Mouse (Mus musculus): ENCODE results near the gene Abcc2. TPM values are rescaled to one million over a fixed set of nuclear protein-coding genes. Genes with fewer than 3 reads are reported as not detected.

Abcc2 gene
- polyA plus RNA-seq, 1 experiment from 2014 or later: 4.9 TPM

GRCm38 (mm10) chr19:43843184-43843583 lies 61.2 kb downstream of the Abcc2 start:
- Histone ChIP-seq H3K27me3 (ENCODE audit: insufficient read depth, low read length) (no peaks in the 10 kb centered on the region), H3K4me3 (ENCODE audit: low read length) (no peak overlapping the region), H3K9me3 (ENCODE audit: low read length) (no peaks in the 10 kb centered on the region), H3K36me3 (ENCODE audit: insufficient read depth, low read length) (peaks cover 21% of the 10 kb centered on the region), H3K9ac (replicated peaks; ENCODE audit: low read length) (no peak overlapping the region), H3K4me1 (ENCODE audit: insufficient read depth, low read length) (no peaks in the 10 kb centered on the region), H3K27ac (ENCODE audit: low read length) (no peak overlapping the region), H3K4me2 (replicated peaks; ENCODE audit: low read depth, low read length) (no peak overlapping the region)
- no peak for ATAC-seq (ENCODE audit: low FRiP score, low TSS enrichment)
- 89% methylated on average over 9 of the region's 9 CpGs for WGBS

GRCm38 (mm10) chr19:43845331-43845908 lies 63.4 kb downstream of the Abcc2 start:
- Histone ChIP-seq H3K4me1 (ENCODE audit: insufficient read depth, low read length) (no peaks in the 10 kb centered on the region), H3K27ac (ENCODE audit: low read length) (0 out of 2 replicates have a peak overlapping the region, but pooled peaks have one; percentile 52), H3K9ac (replicated peaks; ENCODE audit: low read length) (no peak overlapping the region), H3K36me3 (ENCODE audit: insufficient read depth, low read length) (peaks cover 42% of the 10 kb centered on the region), H3K27me3 (ENCODE audit: insufficient read depth, low read length) (no peaks in the 10 kb centered on the region), H3K4me3 (ENCODE audit: low read length) (no peak overlapping the region), H3K9me3 (ENCODE audit: low read length) (no peaks in the 10 kb centered on the region), H3K4me2 (replicated peaks; ENCODE audit: low read depth, low read length) (no peak overlapping the region)
- ATAC-seq (ENCODE audit: low FRiP score, low TSS enrichment): peak; percentile 42; the same call in 1 of the 2 replicates
- WGBS: 27% methylated on average over 7 of the region's 7 CpGs

GRCm38 (mm10) chr19:43847056-43847455 lies 65.1 kb downstream of the Abcc2 start:
- Histone ChIP-seq H3K9me3 (ENCODE audit: low read length) (no peaks in the 10 kb centered on the region), H3K36me3 (ENCODE audit: insufficient read depth, low read length) (peaks cover 57% of the 10 kb centered on the region), H3K9ac (replicated peaks; ENCODE audit: low read length) (no peak overlapping the region), H3K4me1 (ENCODE audit: insufficient read depth, low read length) (no peaks in the 10 kb centered on the region), H3K4me3 (ENCODE audit: low read length) (no peak overlapping the region), H3K27me3 (ENCODE audit: insufficient read depth, low read length) (no peaks in the 10 kb centered on the region), H3K4me2 (replicated peaks; ENCODE audit: low read depth, low read length) (no peak overlapping the region), H3K27ac (ENCODE audit: low read length) (no peak overlapping the region)
- 87% methylated on average over 15 of the region's 15 CpGs for WGBS
- no peak for ATAC-seq (ENCODE audit: low FRiP score, low TSS enrichment)

- Histone ChIP-seq H3K36me3 (ENCODE audit: insufficient read depth, low read length) (peaks cover 61% of the 10 kb centered on the region), H3K27ac (ENCODE audit: low read length) (no peak overlapping the region)
- no peak for ATAC-seq (ENCODE audit: low FRiP score, low TSS enrichment)
Measured at GRCm38 (mm10) chr19:43847966-43848365, 66.0 kb downstream of the Abcc2 start.

GRCm38 (mm10) chr19:43850026-43850425 lies 68.0 kb downstream of the Abcc2 start:
- Histone ChIP-seq H3K4me1 (ENCODE audit: insufficient read depth, low read length) (no peaks in the 10 kb centered on the region), H3K27me3 (ENCODE audit: insufficient read depth, low read length) (no peaks in the 10 kb centered on the region), H3K36me3 (ENCODE audit: insufficient read depth, low read length) (peaks cover 76% of the 10 kb centered on the region), H3K4me3 (ENCODE audit: low read length) (no peak overlapping the region), H3K27ac (ENCODE audit: low read length) (no peak overlapping the region), H3K9ac (replicated peaks; ENCODE audit: low read length) (no peak overlapping the region), H3K4me2 (replicated peaks; ENCODE audit: low read depth, low read length) (no peak overlapping the region), H3K9me3 (ENCODE audit: low read length) (no peaks in the 10 kb centered on the region)
- 78% methylated on average over 11 of the region's 11 CpGs for WGBS
- ATAC-seq (ENCODE audit: low FRiP score, low TSS enrichment): no peak

More at GRCm38 (mm10) chr19:43847966-43848365, 66.0 kb downstream of the Abcc2 start:
- Histone ChIP-seq H3K9ac (replicated peaks; ENCODE audit: low read length) (no peak overlapping the region), H3K4me2 (replicated peaks; ENCODE audit: low read depth, low read length) (no peak overlapping the region), H3K27me3 (ENCODE audit: insufficient read depth, low read length) (no peaks in the 10 kb centered on the region), H3K4me3 (ENCODE audit: low read length) (no peak overlapping the region), H3K4me1 (ENCODE audit: insufficient read depth, low read length) (no peaks in the 10 kb centered on the region), H3K9me3 (ENCODE audit: low read length) (no peaks in the 10 kb centered on the region)
- 94% methylated on average over 15 of the region's 15 CpGs for WGBS

- Histone ChIP-seq H3K9ac (replicated peaks; ENCODE audit: low read length) (no peak overlapping the region), H3K4me3 (ENCODE audit: low read length) (no peak overlapping the region), H3K4me1 (ENCODE audit: insufficient read depth, low read length) (no peaks in the 10 kb centered on the region), H3K4me2 (replicated peaks; ENCODE audit: low read depth, low read length) (no peak overlapping the region), H3K27ac (ENCODE audit: low read length) (no peak overlapping the region), H3K9me3 (ENCODE audit: low read length) (no peaks in the 10 kb centered on the region), H3K36me3 (ENCODE audit: insufficient read depth, low read length) (peaks cover 81% of the 10 kb centered on the region), H3K27me3 (ENCODE audit: insufficient read depth, low read length) (no peaks in the 10 kb centered on the region)
- no peak for ATAC-seq (ENCODE audit: low FRiP score, low TSS enrichment)
- 88% methylated on average over 21 of the region's 21 CpGs for WGBS
Measured at GRCm38 (mm10) chr19:43851996-43852630, 70.1 kb downstream of the Abcc2 start.

- H3K4me1 ChIP-seq (ENCODE audit: insufficient read depth, low read length): no peaks in the 10 kb centered on the region
- H3K4me2 ChIP-seq (replicated peaks; ENCODE audit: low read depth, low read length): no peak overlapping the region
- no peak overlapping the region for H3K27ac ChIP-seq (ENCODE audit: low read length)
- peaks cover 74% of the 10 kb centered on the region for H3K36me3 ChIP-seq (ENCODE audit: insufficient read depth, low read length)
- H3K9ac ChIP-seq (replicated peaks; ENCODE audit: low read length): no peak overlapping the region
- no peaks in the 10 kb centered on the region for H3K27me3 ChIP-seq (ENCODE audit: insufficient read depth, low read length)
- ATAC-seq (ENCODE audit: low FRiP score, low TSS enrichment): no peak
- no peaks in the 10 kb centered on the region for H3K9me3 ChIP-seq (ENCODE audit: low read length)
- WGBS: 81% methylated on average over 7 of the region's 7 CpGs
- no peak overlapping the region for H3K4me3 ChIP-seq (ENCODE audit: low read length)
Measured at GRCm38 (mm10) chr19:43852837-43853545, 71.0 kb downstream of the Abcc2 start.

- Histone ChIP-seq H3K4me2 (replicated peaks; ENCODE audit: low read depth, low read length) (no peak overlapping the region), H3K9ac (replicated peaks; ENCODE audit: low read length) (no peak overlapping the region), H3K4me3 (ENCODE audit: low read length) (no peak overlapping the region), H3K9me3 (ENCODE audit: low read length) (peaks cover 5% of the 10 kb centered on the region; the same call in 1 of the 2 replicates), H3K36me3 (ENCODE audit: insufficient read depth, low read length) (peaks cover 59% of the 10 kb centered on the region), H3K27me3 (ENCODE audit: insufficient read depth, low read length) (no peaks in the 10 kb centered on the region), H3K4me1 (ENCODE audit: insufficient read depth, low read length) (no peaks in the 10 kb centered on the region), H3K27ac (ENCODE audit: low read length) (no peak overlapping the region)
- ATAC-seq (ENCODE audit: low FRiP score, low TSS enrichment): no peak
- 87% methylated on average over 6 of the region's 6 CpGs for WGBS
Measured at GRCm38 (mm10) chr19:43857347-43857746, 75.4 kb downstream of the Abcc2 start.

- 91% methylated on average over 4 of the region's 4 CpGs for WGBS
- Histone ChIP-seq H3K9ac (replicated peaks; ENCODE audit: low read length) (no peak overlapping the region), H3K36me3 (ENCODE audit: insufficient read depth, low read length) (peaks cover 75% of the 10 kb centered on the region), H3K27ac (ENCODE audit: low read length) (no peak overlapping the region), H3K9me3 (ENCODE audit: low read length) (no peaks in the 10 kb centered on the region), H3K4me1 (ENCODE audit: insufficient read depth, low read length) (no peaks in the 10 kb centered on the region), H3K4me3 (ENCODE audit: low read length) (no peak overlapping the region), H3K4me2 (replicated peaks; ENCODE audit: low read depth, low read length) (no peak overlapping the region), H3K27me3 (ENCODE audit: insufficient read depth, low read length) (no peaks in the 10 kb centered on the region)
- no peak for ATAC-seq (ENCODE audit: low FRiP score, low TSS enrichment)
Measured at GRCm38 (mm10) chr19:43870418-43870817, 88.4 kb downstream of the Abcc2 start.

- Histone ChIP-seq H3K27me3 (ENCODE audit: insufficient read depth, low read length) (no peaks in the 10 kb centered on the region), H3K27ac (ENCODE audit: low read length) (no peak overlapping the region), H3K9ac (replicated peaks; ENCODE audit: low read length) (no peak overlapping the region), H3K4me1 (ENCODE audit: insufficient read depth, low read length) (peaks cover 9% of the 10 kb centered on the region; the same call in 1 of the 2 replicates), H3K9me3 (ENCODE audit: low read length) (no peaks in the 10 kb centered on the region), H3K36me3 (ENCODE audit: insufficient read depth, low read length) (peaks cover 45% of the 10 kb centered on the region), H3K4me2 (replicated peaks; ENCODE audit: low read depth, low read length) (no peak overlapping the region), H3K4me3 (ENCODE audit: low read length) (no peak overlapping the region)
- WGBS: 95% methylated on average over 11 of the region's 11 CpGs
- ATAC-seq (ENCODE audit: low FRiP score, low TSS enrichment): no peak
Measured at GRCm38 (mm10) chr19:43874351-43874750, 92.4 kb downstream of the Abcc2 start.

Data from kidney, embryonic 16.5 days (tissue).